Mouse (Mus musculus) ES-E14 (cell line): ENCODE measurements around the gene Bglap3. TPM values are rescaled to one million over a fixed set of nuclear protein-coding genes. Genes with fewer than 3 reads are reported as not detected.

ENCODE experiments used
- DNase-seq: peaks from one replicate; pipeline ENCODE4 v3.0.0-alpha.2; 2013; ENCODE audit warnings: low read depth, low spot score
- H3K27ac ChIP-seq: 2 replicates; pipeline ENCODE4 v1.5.1; 2012; ENCODE audit warnings: low read depth, mild to moderate bottlenecking, low read length, moderate library complexity, mixed read lengths; ENCODE audit not compliant: poor library complexity, insufficient read depth, severe bottlenecking
- H3K36me3 ChIP-seq: 2 replicates; pipeline ENCODE4 v1.6.1; 2012; ENCODE audit warnings: mild to moderate bottlenecking, low read length, moderate library complexity, mixed read lengths; ENCODE audit not compliant: control insufficient read depth, poor library complexity, insufficient read depth, severe bottlenecking
- H3K4me1 ChIP-seq, 2 experiments: fragments of 150-350 bp in 1 of 2; sonication (generic) in 1 of 2; 2 replicates each; pipeline ENCODE4 v1.6.1; 2012; ENCODE audit warnings: low read length in 2 of 2, mild to moderate bottlenecking in 1 of 2, mixed read lengths in 1 of 2; ENCODE audit not compliant: control insufficient read depth in 2 of 2, insufficient read depth in 2 of 2, poor library complexity in 1 of 2
- H3K4me3 ChIP-seq, 2 experiments: fragments of 150-350 bp in 1 of 2; sonication (generic) in 1 of 2; 2 replicates each; pipeline ENCODE4 v1.5.1; 2012; ENCODE audit warnings: low read length in 2 of 2, low read depth in 1 of 2, mild to moderate bottlenecking in 1 of 2, mixed read lengths in 1 of 2; ENCODE audit not compliant: insufficient read depth in 1 of 2, poor library complexity in 1 of 2, severe bottlenecking in 1 of 2
- H3K9ac ChIP-seq: 2 replicates; pipeline ENCODE4 v1.6.1; 2012; ENCODE audit warnings: low read depth, mild to moderate bottlenecking, low read length, mixed read lengths; ENCODE audit not compliant: poor library complexity, insufficient read depth, severe bottlenecking
- H3K9me3 ChIP-seq: fragments of 150-350 bp; sonication (generic); 2 replicates; pipeline ENCODE4 v1.6.1; 2012; ENCODE audit warnings: low read depth, mild to moderate bottlenecking, low read length; ENCODE audit not compliant: control insufficient read depth, insufficient read depth
- CHD2 ChIP-seq: IDR thresholded peaks from 2 replicates; pipeline ENCODE4 v1.6.1; 2014; ENCODE audit warnings: mild to moderate bottlenecking, low read depth, low read length, inconsistent platforms
- HCFC1 ChIP-seq: IDR thresholded peaks from 2 replicates; pipeline ENCODE4 v1.6.1; 2012; ENCODE audit warnings: low read length, inconsistent platforms, borderline replicate concordance; ENCODE audit not compliant: insufficient read depth
- MAFK ChIP-seq: IDR thresholded peaks from 2 replicates; pipeline ENCODE4 v1.6.1; 2014; ENCODE audit warnings: mild to moderate bottlenecking, low read depth, low read length, inconsistent platforms; ENCODE audit not compliant: insufficient read depth
- ZC3H11A ChIP-seq: IDR thresholded peaks from 2 replicates; pipeline ENCODE4 v1.6.1; 2012; ENCODE audit warnings: low read depth, mild to moderate bottlenecking, inconsistent platforms, low read length, borderline replicate concordance
- ZNF384 ChIP-seq: IDR thresholded peaks from 2 replicates; pipeline ENCODE4 v1.6.1; 2012; ENCODE audit warnings: low read depth, low read length, inconsistent platforms
- in situ Hi-C, 2 experiments: fragments of 600-800 bp; cut with MboI; formaldehyde crosslinking; loops; one replicate each; pipeline ENCODE4 v1.15.1; 2025; ENCODE audit warnings: low sequenced_read_pairs in 2 of 2, inconsistent platforms in 1 of 2; ENCODE audit not compliant: unreplicated experiment in 2 of 2
- total RNA-seq: library from RNA; depleted of rRNA; stranded (reverse); fragments of 300-350 nt; gene quantifications from 2 replicates; pipeline ENCODE4 v1.2.3, GENCODE M21; 2012

Bglap3 gene
- total RNA-seq, 1 experiment: 2.6 TPM

- in situ Hi-C loops: loop anchor here in 1 of 2 experiments (5.0 kb wide), 1 partner anchor 38 kb away; no protein-coding TSS in a partner anchor
- Histone ChIP-seq H3K9ac (no peak overlapping the region), H3K36me3 (peaks cover 83% of the 10 kb centered on the region), H3K9me3 (no peaks in the 10 kb centered on the region), H3K4me3 (no peak overlapping the region), H3K4me1 (no peaks in the 10 kb centered on the region), H3K27ac (no peak overlapping the region)
- DNase-seq: no peak
- TF ChIP-seq MAFK (no peak), ZC3H11A (no peak), CHD2 (no peak), ZNF384 (no peak), HCFC1 (no peak)
Measured at GRCm38 (mm10) chr3:88350732-88351131, 21.8 kb downstream of the Bglap3 start.

DNA sequence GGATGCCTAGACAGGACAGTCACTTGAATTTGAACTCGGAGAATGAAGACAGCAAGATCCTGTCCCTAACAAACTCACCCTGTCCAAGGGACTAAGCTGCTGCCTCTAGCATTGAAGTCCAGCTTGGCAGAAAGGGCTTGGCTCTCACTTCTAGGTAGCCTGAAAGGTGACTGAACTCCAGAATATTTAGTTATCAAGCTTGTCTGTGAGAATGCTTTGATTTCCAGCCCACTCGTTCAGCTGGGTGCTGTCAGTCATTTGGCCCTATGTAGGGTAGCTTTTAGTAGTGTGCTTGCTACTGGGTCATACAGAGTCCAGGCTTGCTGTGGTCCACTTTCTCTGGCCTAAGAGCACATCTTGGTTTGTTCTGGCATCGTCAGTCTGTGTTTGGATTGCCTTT is 33.5 kb downstream of the Bglap3 start:
- Histone ChIP-seq H3K4me3 (no peak overlapping the region), H3K4me1 (peaks cover 0 to 12% of the 10 kb centered on the region in 2 experiments; a peak in 1 of 4 replicates), H3K9me3 (no peaks in the 10 kb centered on the region), H3K36me3 (peaks cover 30% of the 10 kb centered on the region), H3K27ac (no peak overlapping the region), H3K9ac (no peak overlapping the region)
- no peak for DNase-seq
- TF ChIP-seq MAFK: no peak
- no peak for TF ChIP-seq ZC3H11A
- TF ChIP-seq ZNF384: no peak
- no peak for TF ChIP-seq CHD2
- in situ Hi-C loops: loop anchor here in 1 of 2 experiments (5.0 kb wide), 1 partner anchor 42 kb away; the partner anchor contains the start of genes Cct3 and Tsacc

DNA sequence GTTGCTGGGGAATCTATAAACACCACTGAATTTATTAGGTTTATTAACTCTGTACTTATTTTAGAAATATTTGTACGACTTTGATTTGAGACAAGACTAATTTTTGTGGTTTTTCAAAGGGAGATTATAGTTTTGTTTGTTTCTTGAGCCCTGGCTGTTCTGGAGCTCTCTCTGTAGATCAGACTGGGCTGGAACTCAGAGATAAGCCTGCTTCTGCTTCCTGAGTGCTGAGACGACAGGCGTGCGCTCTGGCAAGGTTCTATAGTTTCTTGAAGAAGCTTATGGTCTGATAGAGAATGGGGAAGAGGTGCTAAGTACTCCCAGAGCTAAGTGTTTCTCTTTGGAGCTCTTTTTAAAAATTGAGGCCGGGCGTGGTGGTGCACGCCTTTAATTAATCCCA is 34.2 kb downstream of the Bglap3 start:
- TF ChIP-seq CHD2: no peak
- TF ChIP-seq ZNF384: no peak
- TF ChIP-seq MAFK: no peak
- TF ChIP-seq ZC3H11A: no peak
- no peak for TF ChIP-seq HCFC1
- in situ Hi-C loops: loop anchor here in 1 of 2 experiments (5.0 kb wide), 1 partner anchor 41 kb away; the partner anchor contains the start of genes Cct3 and Tsacc
- no peak overlapping the region for H3K27ac ChIP-seq
- no peak overlapping the region for H3K9ac ChIP-seq
- H3K4me3 ChIP-seq: no peak overlapping the region
- peaks cover 0 to 14% of the 10 kb centered on the region in 2 experiments; a peak in 1 of 4 replicates for H3K4me1 ChIP-seq
- DNase-seq: no peak
- H3K9me3 ChIP-seq: no peaks in the 10 kb centered on the region
- peaks cover 23% of the 10 kb centered on the region for H3K36me3 ChIP-seq

DNA sequence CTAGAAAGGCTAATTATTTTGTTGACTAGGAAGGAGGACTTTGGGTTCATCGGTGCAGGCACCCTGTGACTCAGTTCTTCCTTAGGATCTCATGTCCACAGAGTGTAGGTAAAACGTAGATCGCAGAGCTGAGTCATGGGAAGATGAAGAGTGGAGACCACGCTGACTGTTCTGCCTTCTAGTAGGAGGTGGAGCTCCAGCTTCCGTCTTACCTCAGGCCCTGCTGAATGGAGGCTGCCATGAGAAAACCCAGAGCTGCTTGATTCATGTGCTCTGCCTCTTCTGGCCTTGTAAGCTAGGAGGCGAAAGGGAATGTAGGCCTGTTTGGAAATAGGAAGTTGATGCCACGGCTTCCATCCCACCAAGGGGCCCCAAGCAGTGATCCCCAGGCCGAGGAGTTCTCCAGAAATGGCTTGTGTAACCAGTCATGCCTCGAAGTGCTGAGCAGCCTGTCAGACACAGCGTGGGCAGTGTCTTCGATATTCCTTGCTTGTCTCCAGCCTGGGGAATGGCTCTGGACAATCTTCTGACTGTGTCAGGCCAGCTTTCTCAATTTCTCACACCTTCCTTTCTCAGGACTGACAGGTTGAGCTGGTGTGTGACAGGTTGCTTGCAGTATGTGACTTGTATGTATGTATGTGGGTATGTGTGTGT is 35.0 kb downstream of the Bglap3 start:
- Histone ChIP-seq H3K4me1 (peaks cover 0 to 18% of the 10 kb centered on the region in 2 experiments; a peak in 1 of 4 replicates), H3K9ac (peak overlapping the region; percentile 65), H3K9me3 (no peaks in the 10 kb centered on the region), H3K4me3 (peak overlapping the region; percentile 66 to 91), H3K27ac (peak overlapping the region; percentile 99; the same call in 1 of the 2 replicates), H3K36me3 (peaks cover 15% of the 10 kb centered on the region)
- no peak for DNase-seq
- TF ChIP-seq MAFK: peak; percentile 48; the same call in 1 of the 2 replicates
- TF ChIP-seq CHD2: no peak
- no peak for TF ChIP-seq HCFC1
- no peak for TF ChIP-seq ZC3H11A
- no peak for TF ChIP-seq ZNF384
- in situ Hi-C loops: loop anchor here in 1 of 2 experiments (5.0 kb wide), 1 partner anchor 40 kb away; the partner anchor contains the start of genes Cct3 and Tsacc
